Mouse (Mus musculus): ENCODE measurements around the gene Timp4. TPM values are rescaled to one million over a fixed set of nuclear protein-coding genes. Genes with fewer than 3 reads are reported as not detected.

Gene Timp4
- polyA plus RNA-seq, 1 experiment from 2014 or later, result 1.3 TPM

DNA sequence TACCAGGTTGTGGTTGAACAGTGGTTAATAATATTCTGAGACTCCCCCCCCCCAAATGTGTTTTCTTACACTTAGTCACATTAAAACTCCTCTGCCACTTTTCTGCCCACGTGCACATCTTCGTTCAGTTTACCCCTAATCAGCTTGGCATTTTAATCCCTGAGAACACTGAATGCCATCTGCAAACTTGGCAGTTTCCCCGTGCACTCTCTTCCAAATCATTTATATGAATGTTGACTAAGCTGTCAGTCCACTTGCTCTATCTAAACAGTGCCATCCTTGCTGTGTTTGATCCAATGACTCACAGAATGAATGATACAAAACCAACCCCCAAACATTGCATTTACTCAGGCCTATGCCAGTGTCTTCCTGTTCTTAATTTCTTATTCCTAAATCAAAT lies 26.5 kb downstream of the Timp4 start:
- Histone ChIP-seq H3K4me3 (ENCODE audit: low read length) (no peak overlapping the region), H3K27ac (ENCODE audit: low read length) (no peak overlapping the region), H3K4me2 (ENCODE audit: low read depth, low read length) (no peak overlapping the region), H3K4me1 (ENCODE audit: control insufficient read depth, insufficient read depth, low read length) (no peaks in the 10 kb centered on the region), H3K9ac (ENCODE audit: low read length) (no peak overlapping the region), H3K27me3 (ENCODE audit: control insufficient read depth, insufficient read depth, low read length) (peaks cover 4% of the 10 kb centered on the region), H3K9me3 (replicated peaks; ENCODE audit: control insufficient read depth, low read length) (no peaks in the 10 kb centered on the region), H3K36me3 (ENCODE audit: control insufficient read depth, insufficient read depth) (no peaks in the 10 kb centered on the region)
- WGBS, result 63% methylated on average over 3 of the region's 3 CpGs
- no peak for ATAC-seq (replicated peaks; ENCODE audit: extremely low read depth, insufficient read depth, low FRiP score)

GRCm38 (mm10) chr6:115221215-115221641 lies 30.8 kb downstream of the Timp4 start:
- H3K4me1 ChIP-seq (ENCODE audit: control insufficient read depth, insufficient read depth, low read length), result no peaks in the 10 kb centered on the region
- H3K36me3 ChIP-seq (ENCODE audit: control insufficient read depth, insufficient read depth), result no peaks in the 10 kb centered on the region
- no peaks in the 10 kb centered on the region for H3K9me3 ChIP-seq (replicated peaks; ENCODE audit: control insufficient read depth, low read length)
- no peak overlapping the region for H3K4me3 ChIP-seq (ENCODE audit: low read length)
- no peak overlapping the region for H3K4me2 ChIP-seq (ENCODE audit: low read depth, low read length)
- peaks cover 2% of the 10 kb centered on the region for H3K27me3 ChIP-seq (ENCODE audit: control insufficient read depth, insufficient read depth, low read length)
- H3K27ac ChIP-seq (ENCODE audit: low read length), result no peak overlapping the region
- 80% methylated on average over 8 of the region's 8 CpGs for WGBS
- no peak for ATAC-seq (replicated peaks; ENCODE audit: extremely low read depth, insufficient read depth, low FRiP score)
- no peak overlapping the region for H3K9ac ChIP-seq (ENCODE audit: low read length)

GRCm38 (mm10) chr6:115213129-115213528 lies 38.9 kb downstream of the Timp4 start:
- Histone ChIP-seq H3K36me3 (ENCODE audit: control insufficient read depth, insufficient read depth) (no peaks in the 10 kb centered on the region), H3K4me1 (ENCODE audit: control insufficient read depth, insufficient read depth, low read length) (peaks cover 3% of the 10 kb centered on the region; the same call in 1 of the 2 replicates), H3K9ac (ENCODE audit: low read length) (no peak overlapping the region), H3K4me3 (ENCODE audit: low read length) (no peak overlapping the region), H3K4me2 (ENCODE audit: low read depth, low read length) (no peak overlapping the region), H3K27me3 (ENCODE audit: control insufficient read depth, insufficient read depth, low read length) (peaks cover 3% of the 10 kb centered on the region; the same call in 1 of the 2 replicates), H3K27ac (ENCODE audit: low read length) (no peak overlapping the region; the same call in 1 of the 2 replicates), H3K9me3 (replicated peaks; ENCODE audit: control insufficient read depth, low read length) (no peaks in the 10 kb centered on the region)
- no peak; the same call in 1 of the 2 replicates for ATAC-seq (replicated peaks; ENCODE audit: extremely low read depth, insufficient read depth, low FRiP score)
- 53% methylated on average over 5 of the region's 5 CpGs for WGBS

- no peak overlapping the region for H3K4me3 ChIP-seq (ENCODE audit: low read length)
- ATAC-seq (replicated peaks; ENCODE audit: extremely low read depth, insufficient read depth, low FRiP score), result no peak
- peaks cover 3% of the 10 kb centered on the region; the same call in 1 of the 2 replicates for H3K4me1 ChIP-seq (ENCODE audit: control insufficient read depth, insufficient read depth, low read length)
- peak overlapping the region; percentile 16; the same call in 1 of the 2 replicates for H3K27ac ChIP-seq (ENCODE audit: low read length)
- H3K9ac ChIP-seq (ENCODE audit: low read length), result no peak overlapping the region
- 48% methylated on average over 5 of the region's 5 CpGs for WGBS
- H3K27me3 ChIP-seq (ENCODE audit: control insufficient read depth, insufficient read depth, low read length), result peaks cover 3% of the 10 kb centered on the region; the same call in 1 of the 2 replicates
- no peaks in the 10 kb centered on the region for H3K36me3 ChIP-seq (ENCODE audit: control insufficient read depth, insufficient read depth)
- H3K9me3 ChIP-seq (replicated peaks; ENCODE audit: control insufficient read depth, low read length), result no peaks in the 10 kb centered on the region
- H3K4me2 ChIP-seq (ENCODE audit: low read depth, low read length), result no peak overlapping the region
These were observed 39.7 kb downstream of the Timp4 start for GRCm38 (mm10) chr6:115212132-115212903.

GRCm38 (mm10) chr6:115210820-115211219 lies 41.2 kb downstream of the Timp4 start:
- Histone ChIP-seq H3K9me3 (replicated peaks; ENCODE audit: control insufficient read depth, low read length) (no peaks in the 10 kb centered on the region), H3K4me2 (ENCODE audit: low read depth, low read length) (no peak overlapping the region), H3K4me3 (ENCODE audit: low read length) (no peak overlapping the region), H3K4me1 (ENCODE audit: control insufficient read depth, insufficient read depth, low read length) (peaks cover 3% of the 10 kb centered on the region; the same call in 1 of the 2 replicates), H3K9ac (ENCODE audit: low read length) (no peak overlapping the region), H3K36me3 (ENCODE audit: control insufficient read depth, insufficient read depth) (no peaks in the 10 kb centered on the region), H3K27ac (ENCODE audit: low read length) (no peak overlapping the region), H3K27me3 (ENCODE audit: control insufficient read depth, insufficient read depth, low read length) (peaks cover 3% of the 10 kb centered on the region; the same call in 1 of the 2 replicates)
- WGBS, result 60% methylated on average over 3 of the region's 3 CpGs
- ATAC-seq (replicated peaks; ENCODE audit: extremely low read depth, insufficient read depth, low FRiP score), result no peak

GRCm38 (mm10) chr6:115210187-115210586 lies 41.8 kb downstream of the Timp4 start:
- whole genome bisulfite sequencing, result 54% methylated on average over 2 of the region's 2 CpGs
- Histone ChIP-seq H3K4me1 (ENCODE audit: control insufficient read depth, insufficient read depth, low read length) (peaks cover 3% of the 10 kb centered on the region; the same call in 1 of the 2 replicates), H3K4me2 (ENCODE audit: low read depth, low read length) (no peak overlapping the region), H3K36me3 (ENCODE audit: control insufficient read depth, insufficient read depth) (no peaks in the 10 kb centered on the region), H3K27me3 (ENCODE audit: control insufficient read depth, insufficient read depth, low read length) (peaks cover 3% of the 10 kb centered on the region; the same call in 1 of the 2 replicates), H3K9ac (ENCODE audit: low read length) (no peak overlapping the region), H3K9me3 (replicated peaks; ENCODE audit: control insufficient read depth, low read length) (no peaks in the 10 kb centered on the region), H3K27ac (ENCODE audit: low read length) (peak overlapping the region; percentile 31; the same call in 1 of the 2 replicates), H3K4me3 (ENCODE audit: low read length) (no peak overlapping the region)
- no peak for ATAC-seq (replicated peaks; ENCODE audit: extremely low read depth, insufficient read depth, low FRiP score)

DNA sequence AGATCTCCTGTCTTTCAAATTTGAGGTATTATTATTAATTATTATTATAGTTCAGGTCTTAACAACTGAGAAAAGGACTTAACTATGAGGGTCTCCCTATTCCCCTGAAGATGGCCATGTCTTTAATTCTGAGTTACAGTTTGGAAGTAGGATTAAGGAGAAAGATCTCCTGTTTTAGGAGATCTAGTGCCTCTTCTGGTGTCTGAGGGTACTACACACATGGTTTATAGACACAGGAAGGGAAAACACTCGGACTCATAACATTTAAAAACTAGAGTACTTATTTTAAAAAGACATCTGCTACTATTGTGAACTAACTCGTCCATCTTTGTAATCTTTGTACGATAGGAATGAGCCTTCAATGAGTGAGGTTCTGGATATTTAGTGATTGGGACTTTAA lies 49.0 kb downstream of the Timp4 start:
- no peak for ATAC-seq (replicated peaks; ENCODE audit: extremely low read depth, insufficient read depth, low FRiP score)
- no peaks in the 10 kb centered on the region for H3K4me1 ChIP-seq (ENCODE audit: control insufficient read depth, insufficient read depth, low read length)
- H3K27me3 ChIP-seq (ENCODE audit: control insufficient read depth, insufficient read depth, low read length), result no peaks in the 10 kb centered on the region
- no peak overlapping the region for H3K9ac ChIP-seq (ENCODE audit: low read length)
- H3K4me3 ChIP-seq (ENCODE audit: low read length), result no peak overlapping the region
- WGBS, result 66% methylated on average over 3 of the region's 3 CpGs
- H3K4me2 ChIP-seq (ENCODE audit: low read depth, low read length), result no peak overlapping the region
- H3K36me3 ChIP-seq (ENCODE audit: control insufficient read depth, insufficient read depth), result no peaks in the 10 kb centered on the region
- no peaks in the 10 kb centered on the region for H3K9me3 ChIP-seq (replicated peaks; ENCODE audit: control insufficient read depth, low read length)
- H3K27ac ChIP-seq (ENCODE audit: low read length), result no peak overlapping the region

GRCm38 (mm10) chr6:115200753-115201152 lies 51.3 kb downstream of the Timp4 start:
- H3K27ac ChIP-seq (ENCODE audit: low read length), result no peak overlapping the region
- no peak overlapping the region for H3K4me3 ChIP-seq (ENCODE audit: low read length)
- H3K4me1 ChIP-seq (ENCODE audit: control insufficient read depth, insufficient read depth, low read length), result no peaks in the 10 kb centered on the region
- H3K27me3 ChIP-seq (ENCODE audit: control insufficient read depth, insufficient read depth, low read length), result no peaks in the 10 kb centered on the region
- H3K9me3 ChIP-seq (replicated peaks; ENCODE audit: control insufficient read depth, low read length), result no peaks in the 10 kb centered on the region
- 53% methylated on average over 3 of the region's 3 CpGs for WGBS
- ATAC-seq (replicated peaks; ENCODE audit: extremely low read depth, insufficient read depth, low FRiP score), result no peak
- H3K9ac ChIP-seq (ENCODE audit: low read length), result no peak overlapping the region
- no peak overlapping the region for H3K4me2 ChIP-seq (ENCODE audit: low read depth, low read length)
- no peaks in the 10 kb centered on the region for H3K36me3 ChIP-seq (ENCODE audit: control insufficient read depth, insufficient read depth)
